Mouse (Mus musculus): ENCODE results near the gene Gsdma3. TPM values are rescaled to one million over a fixed set of nuclear protein-coding genes. Genes with fewer than 3 reads are reported as not detected.
"Not testable (repeated sequence)": the region's sequence is repeated elsewhere in the genome, so short reads cannot be mapped to it uniquely, and the experiment has no call there.

Gsdma3 gene
- polyA plus RNA-seq, 1 experiment from 2014 or later, result not detected

DNA sequence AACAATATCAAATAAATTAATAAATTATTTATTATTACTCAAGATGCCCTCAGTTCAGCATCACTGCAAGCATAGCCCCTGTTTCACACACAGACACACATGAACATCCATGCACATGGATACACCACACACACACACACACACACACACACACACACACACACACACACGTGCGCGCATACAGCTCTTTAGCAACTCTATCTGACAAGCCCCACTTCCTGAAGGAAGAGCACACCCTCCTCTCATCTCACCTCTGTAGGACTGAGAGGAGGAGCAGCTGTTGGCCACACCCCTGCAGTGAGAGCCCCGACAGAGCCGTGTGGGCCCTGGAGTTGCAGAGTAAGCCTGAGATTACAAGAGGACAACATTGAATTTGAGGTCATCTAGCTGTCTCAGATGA, 13.9 kb downstream of the Gsdma3 start:
- Histone ChIP-seq H3K27me3 (no peaks in the 10 kb centered on the region), H3K4me1 (no peaks in the 10 kb centered on the region), H3K27ac (no peak overlapping the region), H3K4me2 (replicated peaks) (no peak overlapping the region), H3K36me3 (no peaks in the 10 kb centered on the region), H3K9ac (no peak overlapping the region), H3K4me3 (no peak overlapping the region), H3K9me3 (replicated peaks) (no peaks in the 10 kb centered on the region)
- 81% methylated on average over 5 of the region's 5 CpGs for WGBS
- no peak for ATAC-seq (ENCODE audit: low FRiP score)

DNA sequence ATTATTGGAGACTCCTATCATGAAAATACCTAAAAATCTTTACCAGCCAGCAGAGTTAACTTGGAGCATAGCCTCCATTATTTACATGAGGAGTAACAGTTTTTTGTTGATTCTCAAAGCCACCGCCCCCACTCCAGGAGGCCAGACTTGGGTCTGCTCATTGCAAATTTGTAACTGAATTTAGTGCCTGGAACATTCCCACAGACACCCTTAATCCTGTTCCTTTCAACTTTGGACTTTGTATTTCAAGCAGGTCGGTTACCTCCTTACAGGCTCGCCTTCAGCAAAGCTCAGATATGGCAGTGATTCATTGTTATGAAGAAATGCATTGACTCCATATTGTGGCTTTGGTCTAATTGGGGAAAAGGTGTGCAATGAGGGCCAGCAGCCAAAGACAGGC, 18.6 kb downstream of the Gsdma3 start:
- no peak overlapping the region for H3K4me3 ChIP-seq
- no peak overlapping the region for H3K27ac ChIP-seq
- H3K36me3 ChIP-seq, result no peaks in the 10 kb centered on the region
- H3K9me3 ChIP-seq (replicated peaks), result no peaks in the 10 kb centered on the region
- no peak overlapping the region for H3K4me2 ChIP-seq (replicated peaks)
- WGBS, result 90% methylated on average over 3 of the region's 3 CpGs
- no peak overlapping the region for H3K9ac ChIP-seq
- no peaks in the 10 kb centered on the region for H3K4me1 ChIP-seq
- no peak for ATAC-seq (ENCODE audit: low FRiP score)
- H3K27me3 ChIP-seq, result no peaks in the 10 kb centered on the region

DNA sequence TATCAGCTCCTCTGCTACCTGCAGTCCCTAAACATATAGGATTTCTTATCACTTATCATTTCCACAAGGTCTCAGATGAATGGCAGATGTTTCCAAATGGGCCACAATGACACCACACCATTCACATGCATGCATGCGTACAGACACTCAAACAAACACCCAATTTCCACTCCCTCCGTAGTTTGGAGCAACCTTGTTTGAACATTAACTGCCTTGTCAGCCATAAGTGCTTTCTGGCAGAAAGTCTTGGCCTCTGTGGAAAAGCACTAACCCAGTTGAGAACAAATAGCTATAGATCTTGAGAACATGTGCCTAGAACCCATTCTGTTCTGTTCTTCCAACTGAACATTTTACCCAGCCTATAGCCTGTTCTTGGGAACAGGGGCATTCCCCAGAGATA, 19.8 kb downstream of the Gsdma3 start:
- H3K27me3 ChIP-seq, result no peaks in the 10 kb centered on the region
- no peak overlapping the region for H3K9ac ChIP-seq
- H3K9me3 ChIP-seq (replicated peaks), result no peaks in the 10 kb centered on the region
- no peak overlapping the region for H3K27ac ChIP-seq
- WGBS, result 76% methylated on average over 2 of the region's 2 CpGs
- no peak overlapping the region for H3K4me2 ChIP-seq (replicated peaks)
- H3K4me3 ChIP-seq, result no peak overlapping the region
- no peaks in the 10 kb centered on the region for H3K4me1 ChIP-seq
- no peak for ATAC-seq (ENCODE audit: low FRiP score)
- no peaks in the 10 kb centered on the region for H3K36me3 ChIP-seq

DNA sequence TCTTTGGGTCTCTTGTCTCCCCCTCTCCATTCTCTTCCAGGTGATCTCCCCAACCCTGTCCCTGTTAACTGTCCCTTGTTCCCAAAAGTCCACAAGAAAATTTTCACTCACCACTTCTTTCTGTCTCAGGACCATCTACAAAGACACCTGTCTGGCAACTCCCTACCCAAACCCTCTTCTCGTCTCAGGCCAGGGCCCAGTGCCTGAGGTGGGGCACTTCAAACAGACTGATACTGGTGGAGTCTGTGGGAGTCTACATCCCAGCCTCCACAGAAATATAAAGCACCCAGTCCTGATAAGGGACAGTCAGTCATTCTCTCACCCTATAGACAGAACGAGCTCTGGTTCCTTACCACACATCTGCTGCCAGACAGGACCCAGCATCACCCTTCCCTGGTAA, 20.3 kb downstream of the Gsdma3 start, which contains the start of gene Gsdma2:
Gene Gsdma2, plus strand, starts transcription at position 301 of the 400 bp plus-strand sequence.
- H3K9me3 ChIP-seq (replicated peaks), result no peaks in the 10 kb centered on the region
- 76% methylated on average over 2 of the region's 2 CpGs for WGBS
- no peaks in the 10 kb centered on the region for H3K27me3 ChIP-seq
- no peak within 1 kb of the TSS for H3K4me3 ChIP-seq
- no peaks in the 10 kb centered on the region for H3K36me3 ChIP-seq
- no peak within 1 kb of the TSS for H3K9ac ChIP-seq
- H3K4me2 ChIP-seq (replicated peaks), result no peak within 1 kb of the TSS
- no peaks in the 10 kb centered on the region for H3K4me1 ChIP-seq
- no peak within 1 kb of the TSS for H3K27ac ChIP-seq
- no peak for ATAC-seq (ENCODE audit: low FRiP score)

- not testable (repeated sequence) for H3K4me3 ChIP-seq; H3K4me1 ChIP-seq; H3K36me3 ChIP-seq; H3K27ac ChIP-seq; ATAC-seq (ENCODE audit: low FRiP score); H3K9ac ChIP-seq; H3K27me3 ChIP-seq; H3K4me2 ChIP-seq (replicated peaks); H3K9me3 ChIP-seq (replicated peaks)
- WGBS, result 12% methylated on average over 7 of the region's 7 CpGs
Observed at GRCm38 (mm10) chr11:98655076-98655475, 28.9 kb downstream of the Gsdma3 start.

- H3K36me3 ChIP-seq, result no peaks in the 10 kb centered on the region
- no peak overlapping the region for H3K9ac ChIP-seq
- H3K4me1 ChIP-seq, result no peaks in the 10 kb centered on the region
- no peak overlapping the region for H3K4me3 ChIP-seq
- no peak for ATAC-seq (ENCODE audit: low FRiP score)
- H3K9me3 ChIP-seq (replicated peaks), result no peaks in the 10 kb centered on the region
- peaks cover 5% of the 10 kb centered on the region; the same call in 1 of the 2 replicates for H3K27me3 ChIP-seq
- WGBS, result 7% methylated on average over 6 of the region's 6 CpGs
- no peak overlapping the region for H3K27ac ChIP-seq
- H3K4me2 ChIP-seq (replicated peaks), result peak overlapping the region; percentile 34
Observed at GRCm38 (mm10) chr11:98660517-98660916, 34.4 kb downstream of the Gsdma3 start.

DNA sequence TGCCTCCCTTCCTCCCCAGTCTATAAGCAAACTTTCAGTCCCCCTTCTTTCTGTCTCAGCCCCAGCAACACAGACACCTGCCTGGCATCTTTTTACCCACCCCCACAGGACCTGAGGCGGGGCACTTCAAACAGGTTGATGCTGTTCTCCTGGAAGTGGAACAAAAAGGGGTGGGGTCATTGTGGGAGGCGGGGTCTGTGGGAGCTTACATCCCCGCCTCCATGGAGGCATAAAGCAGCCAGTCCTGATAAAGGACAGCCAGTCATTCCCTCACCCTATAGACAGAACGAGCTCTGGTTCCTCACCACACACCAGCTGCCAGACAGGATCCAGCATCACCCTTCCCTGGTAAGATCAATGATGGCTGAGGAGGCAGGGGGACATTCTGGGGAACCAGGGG, 37.9 kb downstream of the Gsdma3 start, which contains the start of gene Gsdma:
Gene Gsdma, plus strand, starts transcription at position 261 of the 400 bp plus-strand sequence.
- Histone ChIP-seq H3K9me3 (replicated peaks) (no peaks in the 10 kb centered on the region), H3K27ac (no peak within 1 kb of the TSS), H3K4me3 (no peak within 1 kb of the TSS), H3K4me2 (replicated peaks) (no peak within 1 kb of the TSS), H3K27me3 (peaks cover 27% of the 10 kb centered on the region), H3K4me1 (no peaks in the 10 kb centered on the region), H3K36me3 (no peaks in the 10 kb centered on the region), H3K9ac (no peak within 1 kb of the TSS)
- ATAC-seq (ENCODE audit: low FRiP score), result no peak
- WGBS, result 28% methylated on average over 4 of the region's 4 CpGs

- Histone ChIP-seq H3K4me1 (no peaks in the 10 kb centered on the region), H3K9ac (no peak overlapping the region), H3K27ac (no peak overlapping the region), H3K4me3 (no peak overlapping the region), H3K27me3 (peaks cover 42% of the 10 kb centered on the region), H3K4me2 (replicated peaks) (no peak overlapping the region), H3K9me3 (replicated peaks) (no peaks in the 10 kb centered on the region), H3K36me3 (no peaks in the 10 kb centered on the region)
- ATAC-seq (ENCODE audit: low FRiP score), result no peak
- 74% methylated on average over 2 of the region's 2 CpGs for WGBS
Observed at GRCm38 (mm10) chr11:98668984-98669383, 42.8 kb downstream of the Gsdma3 start.

- no peaks in the 10 kb centered on the region for H3K9me3 ChIP-seq (replicated peaks)
- no peaks in the 10 kb centered on the region for H3K36me3 ChIP-seq
- H3K4me2 ChIP-seq (replicated peaks), result no peak overlapping the region
- H3K27me3 ChIP-seq, result peaks cover 41% of the 10 kb centered on the region
- WGBS, result 78% methylated on average over 3 of the region's 3 CpGs
- no peaks in the 10 kb centered on the region for H3K4me1 ChIP-seq
- no peak for ATAC-seq (ENCODE audit: low FRiP score)
- H3K9ac ChIP-seq, result no peak overlapping the region
- H3K27ac ChIP-seq, result no peak overlapping the region
- H3K4me3 ChIP-seq, result no peak overlapping the region
Observed at GRCm38 (mm10) chr11:98671284-98671815, 45.2 kb downstream of the Gsdma3 start.

DNA sequence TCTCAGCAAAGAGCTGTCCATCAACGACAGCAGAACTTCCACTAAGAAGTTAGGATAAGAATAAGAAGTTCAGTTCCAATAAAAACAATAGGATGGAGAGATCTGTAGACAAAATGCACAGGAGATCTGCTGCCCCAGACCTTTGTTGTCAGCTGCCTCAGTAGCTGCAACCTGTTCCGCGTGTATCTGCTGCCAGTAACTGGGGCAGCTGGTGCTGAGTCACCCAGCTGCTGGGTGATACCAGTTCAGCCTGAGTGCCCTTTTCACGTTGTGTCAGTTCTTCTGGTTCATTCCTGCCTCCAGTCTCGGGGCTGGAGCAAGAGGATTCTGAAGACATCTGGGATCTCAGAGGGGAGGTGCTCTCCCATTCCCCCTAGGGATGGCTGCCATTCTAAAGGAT, 45.7 kb downstream of the Gsdma3 start:
- WGBS, result 60% methylated on average over 5 of the region's 5 CpGs
- Histone ChIP-seq H3K9ac (no peak overlapping the region), H3K4me2 (replicated peaks) (no peak overlapping the region), H3K27ac (no peak overlapping the region), H3K36me3 (no peaks in the 10 kb centered on the region), H3K4me3 (no peak overlapping the region), H3K9me3 (replicated peaks) (no peaks in the 10 kb centered on the region), H3K4me1 (no peaks in the 10 kb centered on the region), H3K27me3 (peaks cover 38% of the 10 kb centered on the region)
- no peak for ATAC-seq (ENCODE audit: low FRiP score)

DNA sequence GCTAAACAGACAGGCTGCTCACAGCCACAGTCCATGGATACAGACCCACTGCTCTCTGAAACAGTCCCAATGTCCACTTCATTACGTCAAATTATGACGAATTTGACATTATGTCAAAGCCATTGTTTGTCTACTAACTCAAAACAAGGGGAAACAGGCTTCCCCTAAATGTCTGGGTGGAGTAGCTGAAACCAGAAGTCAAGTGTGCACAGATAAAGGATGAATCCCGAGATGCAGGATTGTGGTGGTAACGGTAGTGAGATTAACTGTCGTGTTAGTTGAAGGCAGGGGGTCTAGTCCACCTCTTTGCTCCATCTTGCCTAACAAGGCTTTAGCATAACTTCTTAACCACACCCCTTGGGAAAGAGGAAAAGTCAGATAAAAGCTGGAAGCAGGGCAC, 46.3 kb downstream of the Gsdma3 start:
- Histone ChIP-seq H3K9me3 (replicated peaks) (no peaks in the 10 kb centered on the region), H3K4me3 (no peak overlapping the region), H3K9ac (no peak overlapping the region), H3K27me3 (peaks cover 34% of the 10 kb centered on the region), H3K27ac (no peak overlapping the region), H3K4me1 (no peaks in the 10 kb centered on the region), H3K4me2 (replicated peaks) (no peak overlapping the region), H3K36me3 (no peaks in the 10 kb centered on the region)
- 91% methylated on average over 5 of the region's 5 CpGs for WGBS
- ATAC-seq (ENCODE audit: low FRiP score), result no peak

GRCm38 (mm10) chr11:98673136-98673535, 47.0 kb downstream of the Gsdma3 start:
- ATAC-seq (ENCODE audit: low FRiP score); H3K9ac ChIP-seq; H3K27ac ChIP-seq; H3K9me3 ChIP-seq (replicated peaks); H3K4me3 ChIP-seq; H3K4me1 ChIP-seq; H3K36me3 ChIP-seq: not testable (repeated sequence)
- Histone ChIP-seq H3K4me2 (replicated peaks) (0 out of 2 replicates have a peak overlapping the region, but pooled peaks have one; percentile 19), H3K27me3 (peaks cover 27% of the 10 kb centered on the region)
- 9% methylated on average over 7 of the region's 7 CpGs for WGBS

GRCm38 (mm10) chr11:98675829-98676363, 49.7 kb downstream of the Gsdma3 start:
- Histone ChIP-seq H3K27me3 (peaks cover 10% of the 10 kb centered on the region; the same call in 1 of the 2 replicates), H3K4me2 (replicated peaks) (no peak overlapping the region), H3K9ac (no peak overlapping the region), H3K36me3 (no peaks in the 10 kb centered on the region), H3K4me3 (no peak overlapping the region), H3K4me1 (no peaks in the 10 kb centered on the region), H3K27ac (no peak overlapping the region), H3K9me3 (replicated peaks) (no peaks in the 10 kb centered on the region)
- ATAC-seq (ENCODE audit: low FRiP score), result no peak
- WGBS, result 52% methylated on average over 7 of the region's 7 CpGs

Measured in hindbrain, embryonic 12.5 days (tissue).